Mouse (Mus musculus) CD4-positive, CD25-positive, alpha-beta regulatory T cell, adult 9 weeks (primary cell): ENCODE measurements around the gene Map2k6. TPM values are rescaled to one million over a fixed set of nuclear protein-coding genes. Genes with fewer than 3 reads are reported as not detected.

Source experiments
- polyA plus RNA-seq: library from polyadenylated mRNA; unstranded; fragments of 100-300 nt; shearing (Covaris generic); gene quantifications from one replicate; pipeline ENCODE4 v1.2.1, GENCODE M21; 2017

Gene Map2k6
- polyA plus RNA-seq, result 10.4 TPM

GRCm38 (mm10) chr11:110398553-110399239, at the start of gene Map2k6:
Gene Map2k6 (plus strand): TSS chr11:110399122.

Other genes with a start within 250 kb of the Map2k6 start
- gene Abca9, start 230.9 kb upstream of the Map2k6 start, polyA plus RNA-seq, result not detected
- gene Abca6, start 147.3 kb upstream of the Map2k6 start, polyA plus RNA-seq, result not detected
- 1.2 TPM for gene Abca5, start 61.4 kb upstream of the Map2k6 start, polyA plus RNA-seq